In the genomic region with DNA sequence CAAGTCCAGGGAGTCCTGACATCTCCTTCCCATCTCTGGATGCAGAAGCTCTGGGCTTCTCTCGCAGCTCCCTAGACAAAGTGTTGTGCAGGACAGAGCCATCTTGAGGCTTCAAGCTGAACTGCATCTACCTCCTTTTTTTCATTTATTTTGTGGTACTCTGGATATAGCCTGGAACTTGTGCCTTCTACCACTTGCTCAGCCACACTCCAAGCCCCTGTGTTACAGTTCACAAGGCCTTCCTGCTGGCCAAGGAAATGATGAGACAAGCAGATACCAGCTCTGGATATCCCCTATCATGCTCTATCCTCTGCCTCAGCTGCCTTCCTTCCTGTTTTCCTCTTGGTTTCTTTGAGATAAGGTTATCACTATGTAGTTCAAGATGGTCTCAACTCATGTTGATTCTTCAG, we compare ENCODE assay signal across 10 mouse cellular contexts. TPM values are rescaled to one million over a fixed set of nuclear protein-coding genes. Genes with fewer than 3 reads are reported as not detected.
DNase-seq lines count a peak whose midpoint lies in the region; ATAC-seq lines count a peak whose summit lies in the region.
"Had no signal": no experiment of that assay in that cellular context is flagged by ENCODE, and none has a peak within 500 bp of the region (broad histone marks: within the 10 kb centered on the region; RNA-seq: fewer than 3 reads in every experiment).

No protein-coding gene starts in this region.

- intact Hi-C loops in left cerebral cortex, postnatal 4 days (cut with DNase I): no loop called here

- H3K4me2 ChIP-seq in midbrain, embryonic 15.5 days: no peak overlapping the region
- H3K4me2 ChIP-seq in midbrain, embryonic 11.5 days: no peak overlapping the region

- H3K9ac ChIP-seq in midbrain, embryonic 15.5 days: no peak overlapping the region
- H3K9ac ChIP-seq in midbrain, embryonic 11.5 days (ENCODE audit: low read length): no peak overlapping the region

- peaks cover 18% of the 10 kb centered on the region for H3K36me3 ChIP-seq in midbrain, embryonic 15.5 days (replicated peaks)
- H3K36me3 ChIP-seq in midbrain, embryonic 11.5 days (ENCODE audit: control insufficient read depth, insufficient read depth, low read length): peaks cover 6% of the 10 kb centered on the region

- peak; percentile 48 for DNase-seq in embryo, embryonic 10 days (ENCODE audit: low spot score)
- DNase-seq in embryo, embryonic 9.5 days (ENCODE audit: extremely low spot score): no peak
- DNase-seq in midbrain, embryonic 11.5 days (ENCODE audit: low spot score, missing footprints): no peak
- DNase-seq in cerebellum, postnatal 14 days: peak; percentile 58 to 60
- peak; percentile 16 for DNase-seq in left cerebral cortex, postnatal 4 days
- DNase-seq in skeletal muscle tissue, adult 2 months (ENCODE audit: low read depth, low spot score): peak; percentile 16
- DNase-seq in urinary bladder, postnatal 36 days (ENCODE audit: low spot score in 2 of 2): no peak

- no peak overlapping the region for H3K4me3 ChIP-seq in midbrain, embryonic 15.5 days
- H3K4me3 ChIP-seq in midbrain, embryonic 11.5 days (ENCODE audit: low read depth, low read length): no peak overlapping the region
- H3K4me3 ChIP-seq: megakaryocyte, embryonic 14.5 days had no signal

- no peak overlapping the region for H3K27ac ChIP-seq in midbrain, embryonic 15.5 days
- no peak overlapping the region for H3K27ac ChIP-seq in midbrain, embryonic 11.5 days (ENCODE audit: low read depth, low read length)

- H3K9me3 ChIP-seq in midbrain, embryonic 15.5 days: no peaks in the 10 kb centered on the region
- no peaks in the 10 kb centered on the region for H3K9me3 ChIP-seq in midbrain, embryonic 11.5 days (ENCODE audit: control insufficient read depth, low read length)
- H3K9me3 ChIP-seq: megakaryocyte, embryonic 14.5 days had no signal

- no peaks in the 10 kb centered on the region for H3K27me3 ChIP-seq in midbrain, embryonic 15.5 days (replicated peaks)
- no peaks in the 10 kb centered on the region for H3K27me3 ChIP-seq in midbrain, embryonic 11.5 days (ENCODE audit: control insufficient read depth, insufficient read depth, low read length)
- H3K27me3 ChIP-seq: megakaryocyte, embryonic 14.5 days had no signal

- 0 out of 2 replicates have a peak, but pooled peaks have one; percentile 30 for ATAC-seq in midbrain, embryonic 15.5 days (replicated peaks)
- ATAC-seq in midbrain, embryonic 11.5 days (ENCODE audit: low FRiP score): no peak

- H3K4me1 ChIP-seq in midbrain, embryonic 15.5 days: no peaks in the 10 kb centered on the region
- H3K4me1 ChIP-seq in midbrain, embryonic 11.5 days (ENCODE audit: control insufficient read depth, insufficient read depth, low read length): no peaks in the 10 kb centered on the region

- WGBS in midbrain, embryonic 15.5 days: 4% methylated on average over 1 of the region's 1 CpGs
- WGBS in midbrain, embryonic 11.5 days: 29% methylated on average over 1 of the region's 1 CpGs

RNA-seq across cellular contexts. Expression of a gene that starts 15.3 kb away (rescaled TPM):
- 54.5 and 81.6 TPM in 2 replicates for polyA plus RNA-seq in midbrain, embryonic 15.5 days (2015; fragmentation: Nextera tagmentation; extraction: Ambion mirVana)
- polyA plus RNA-seq in midbrain, embryonic 11.5 days (2014; fragmentation: Nextera tagmentation; extraction: Ambion mirVana): not detected in 2 replicates
- total RNA-seq in left cerebral cortex, postnatal 4 days (2021): 10 to 100 TPM in 1 of 2 experiments, 1 to 10 TPM in 1; 2.1 to 21.1 TPM

RNA-seq across cellular contexts. Expression of a gene that starts 21.6 kb away (rescaled TPM):
- 0.38 and 0.86 TPM in 2 replicates for polyA plus RNA-seq in midbrain, embryonic 15.5 days (2015; fragmentation: Nextera tagmentation; extraction: Ambion mirVana)
- polyA plus RNA-seq in midbrain, embryonic 11.5 days (2014; fragmentation: Nextera tagmentation; extraction: Ambion mirVana): not detected in 2 replicates
- total RNA-seq in left cerebral cortex, postnatal 4 days (2021): 1 to 10 TPM in 1 of 2 experiments, under 1 TPM in 1; 0.88 to 1.0 TPM
- total RNA-seq: heart, adult 18-20 months had no signal

RNA-seq across cellular contexts. Expression of a gene that starts 32.2 kb away (rescaled TPM):
- 10.9 and 11.2 TPM in 2 replicates for polyA plus RNA-seq in midbrain, embryonic 15.5 days (2015; fragmentation: Nextera tagmentation; extraction: Ambion mirVana)
- polyA plus RNA-seq in midbrain, embryonic 11.5 days (2014; fragmentation: Nextera tagmentation; extraction: Ambion mirVana): 19.7 and 23.3 TPM in 2 replicates
- total RNA-seq in left cerebral cortex, postnatal 4 days (2021): 1 to 10 TPM; 7.8 to 9.7 TPM

RNA-seq across cellular contexts. Expression of a gene that starts 32.2 kb away (rescaled TPM):
- 10.0 and 11.6 TPM in 2 replicates for polyA plus RNA-seq in midbrain, embryonic 15.5 days (2015; fragmentation: Nextera tagmentation; extraction: Ambion mirVana)
- polyA plus RNA-seq in midbrain, embryonic 11.5 days (2014; fragmentation: Nextera tagmentation; extraction: Ambion mirVana): 16.6 and 18.4 TPM in 2 replicates
- total RNA-seq in left cerebral cortex, postnatal 4 days (2021): 1 to 10 TPM; 8.8 to 9.1 TPM

RNA-seq across cellular contexts. Expression of a gene that starts 34.1 kb away (rescaled TPM):
- 97.0 and 105 TPM in 2 replicates for polyA plus RNA-seq in midbrain, embryonic 15.5 days (2015; fragmentation: Nextera tagmentation; extraction: Ambion mirVana)
- 75.2 and 78.6 TPM in 2 replicates for polyA plus RNA-seq in midbrain, embryonic 11.5 days (2014; fragmentation: Nextera tagmentation; extraction: Ambion mirVana)
- total RNA-seq in left cerebral cortex, postnatal 4 days (2021): 10 to 100 TPM; 56.6 to 60.0 TPM

Comparison
In these comparisons a context has a peak if more than half of its experiments do, and no peak if none do; other contexts are left out.
1. DNase-seq: peak in embryo, embryonic 10 days (single experiment), cerebellum, postnatal 14 days (2 of 2), left cerebral cortex, postnatal 4 days (single experiment) and skeletal muscle tissue, adult 2 months (single experiment); none in embryo, embryonic 9.5 days (single experiment), midbrain, embryonic 11.5 days (single experiment) and urinary bladder, postnatal 36 days (0 of 2).
2. RNA of a gene that starts 15.3 kb away (polyA plus RNA-seq): 54.5 to 81.6 TPM in midbrain, embryonic 15.5 days; not detected in midbrain, embryonic 11.5 days; every median in the first group is over 10 times any median in the second.